Mouse (Mus musculus) midbrain, embryonic 15.5 days (tissue): ENCODE results near the gene Txnrd1. TPM values are rescaled to one million over a fixed set of nuclear protein-coding genes. Genes with fewer than 3 reads are reported as not detected.
A peak's percentile ranks its signal among the peaks of the same experiment; 100 is the strongest.

ENCODE experiments used
- ATAC-seq: fragments of 200-750 bp; cut with Nextera tagmentation; replicated peaks from 2 replicates; pipeline ENCODE4 v1.8.0; 2017; ENCODE audit warnings: moderate TSS enrichment
- H3K27ac ChIP-seq: fragments of 300-500 bp; sonication (generic); 2 replicates; pipeline ENCODE4 v1.5.1; 2015; ENCODE audit warnings: mild to moderate bottlenecking, inconsistent platforms
- H3K27me3 ChIP-seq: fragments of 300-500 bp; sonication (generic); replicated peaks from 2 replicates; pipeline ENCODE4 v1.6.1; 2015; ENCODE audit warnings: inconsistent platforms
- H3K36me3 ChIP-seq: fragments of 300-500 bp; sonication (generic); replicated peaks from 2 replicates; pipeline ENCODE4 v1.6.1; 2015; ENCODE audit warnings: inconsistent platforms
- H3K4me1 ChIP-seq: fragments of 300-500 bp; sonication (generic); 2 replicates; pipeline ENCODE4 v1.6.1; 2015; ENCODE audit warnings: inconsistent platforms
- H3K4me2 ChIP-seq: fragments of 300-500 bp; sonication (generic); 2 replicates; pipeline ENCODE4 v1.6.1; 2015; ENCODE audit warnings: inconsistent platforms, mild to moderate bottlenecking, moderate library complexity
- H3K4me3 ChIP-seq: fragments of 300-500 bp; sonication (generic); 2 replicates; pipeline ENCODE4 v1.5.1; 2015; ENCODE audit warnings: mild to moderate bottlenecking, inconsistent platforms
- H3K9ac ChIP-seq: fragments of 300-500 bp; sonication (generic); 2 replicates; pipeline ENCODE4 v1.6.1; 2015; ENCODE audit warnings: mild to moderate bottlenecking, inconsistent platforms
- H3K9me3 ChIP-seq: fragments of 300-500 bp; sonication (generic); 2 replicates; pipeline ENCODE4 v1.6.1; 2016; ENCODE audit warnings: inconsistent platforms
- WGBS: fragments of 180-500 bp; shearing (Covaris S2); methylation state at CpG from one replicate; pipeline ENCODE4 v1.1.7; 2015; ENCODE audit warnings: mixed read lengths; 5-methylcytosine and 5-hydroxymethylcytosine counted together
- polyA plus RNA-seq: library from polyadenylated mRNA; unstranded; fragments of >200 nt; fragmentation: Nextera tagmentation; extraction: Ambion mirVana; gene quantifications from 2 replicates; pipeline ENCODE4 v1.2.1, GENCODE M21; 2015

Txnrd1 gene
- polyA plus RNA-seq, 1 experiment from 2014 or later, result 113 TPM

- 87% methylated on average over 6 of the region's 6 CpGs for WGBS
- Histone ChIP-seq H3K9ac (no peak overlapping the region), H3K27ac (no peak overlapping the region), H3K4me2 (no peak overlapping the region), H3K4me3 (no peak overlapping the region), H3K27me3 (no peaks in the 10 kb centered on the region), H3K4me1 (0 out of 2 replicates have a peak, but pooled peaks cover 2% of the 10 kb centered on the region), H3K36me3 (no peaks in the 10 kb centered on the region), H3K9me3 (no peaks in the 10 kb centered on the region)
- ATAC-seq, result no peak
Measured at GRCm38 (mm10) chr10:82805111-82805510, 28.6 kb upstream of the Txnrd1 start.

- Histone ChIP-seq H3K4me3 (no peak overlapping the region), H3K27ac (no peak overlapping the region), H3K36me3 (no peaks in the 10 kb centered on the region), H3K4me1 (0 out of 2 replicates have a peak, but pooled peaks cover 2% of the 10 kb centered on the region), H3K27me3 (no peaks in the 10 kb centered on the region), H3K4me2 (no peak overlapping the region), H3K9me3 (no peaks in the 10 kb centered on the region), H3K9ac (no peak overlapping the region)
- ATAC-seq, result no peak
- 84% methylated on average over 8 of the region's 8 CpGs for WGBS
Measured at GRCm38 (mm10) chr10:82806414-82806813, 27.3 kb upstream of the Txnrd1 start.

GRCm38 (mm10) chr10:82807238-82807637, 26.5 kb upstream of the Txnrd1 start:
- H3K9ac ChIP-seq, result no peak overlapping the region
- no peak for ATAC-seq
- no peaks in the 10 kb centered on the region for H3K36me3 ChIP-seq
- H3K27ac ChIP-seq, result no peak overlapping the region
- WGBS, result 77% methylated on average over 7 of the region's 7 CpGs
- H3K9me3 ChIP-seq, result no peaks in the 10 kb centered on the region
- no peak overlapping the region for H3K4me3 ChIP-seq
- H3K27me3 ChIP-seq, result no peaks in the 10 kb centered on the region
- no peak overlapping the region for H3K4me2 ChIP-seq
- 0 out of 2 replicates have a peak, but pooled peaks cover 2% of the 10 kb centered on the region for H3K4me1 ChIP-seq

GRCm38 (mm10) chr10:82808155-82808554, 25.6 kb upstream of the Txnrd1 start:
- WGBS, result 46% methylated on average over 6 of the region's 6 CpGs

GRCm38 (mm10) chr10:82808891-82809290, 24.9 kb upstream of the Txnrd1 start:
- no peaks in the 10 kb centered on the region for H3K36me3 ChIP-seq
- ATAC-seq, result no peak
- H3K9me3 ChIP-seq, result no peaks in the 10 kb centered on the region
- no peak overlapping the region for H3K9ac ChIP-seq
- H3K27me3 ChIP-seq, result no peaks in the 10 kb centered on the region
- no peak overlapping the region for H3K27ac ChIP-seq
- no peak overlapping the region for H3K4me3 ChIP-seq
- WGBS, result 74% methylated on average over 8 of the region's 8 CpGs
- H3K4me2 ChIP-seq, result no peak overlapping the region
- H3K4me1 ChIP-seq, result 0 out of 2 replicates have a peak, but pooled peaks cover 2% of the 10 kb centered on the region

More at GRCm38 (mm10) chr10:82808155-82808554, 25.6 kb upstream of the Txnrd1 start:
- Histone ChIP-seq H3K36me3 (no peaks in the 10 kb centered on the region), H3K4me1 (0 out of 2 replicates have a peak, but pooled peaks cover 2% of the 10 kb centered on the region), H3K4me2 (no peak overlapping the region), H3K27me3 (no peaks in the 10 kb centered on the region), H3K9ac (no peak overlapping the region), H3K4me3 (no peak overlapping the region), H3K27ac (no peak overlapping the region), H3K9me3 (no peaks in the 10 kb centered on the region)
- no peak for ATAC-seq

GRCm38 (mm10) chr10:82809352-82809751, 24.4 kb upstream of the Txnrd1 start:
- no peak overlapping the region for H3K9ac ChIP-seq
- ATAC-seq, result no peak
- no peak overlapping the region for H3K27ac ChIP-seq
- no peaks in the 10 kb centered on the region for H3K36me3 ChIP-seq
- H3K4me1 ChIP-seq, result 0 out of 2 replicates have a peak, but pooled peaks cover 2% of the 10 kb centered on the region
- 5% methylated on average over 3 of the region's 3 CpGs for WGBS
- H3K27me3 ChIP-seq, result no peaks in the 10 kb centered on the region
- H3K4me3 ChIP-seq, result no peak overlapping the region
- H3K9me3 ChIP-seq, result no peaks in the 10 kb centered on the region
- H3K4me2 ChIP-seq, result no peak overlapping the region

GRCm38 (mm10) chr10:82811855-82812431, 21.8 kb upstream of the Txnrd1 start:
- ATAC-seq, result peak; percentile 82
- Histone ChIP-seq H3K4me3 (peak overlapping the region; percentile 50), H3K4me1 (0 out of 2 replicates have a peak, but pooled peaks cover 2% of the 10 kb centered on the region), H3K36me3 (no peaks in the 10 kb centered on the region), H3K27ac (no peak overlapping the region), H3K9me3 (no peaks in the 10 kb centered on the region), H3K4me2 (peak overlapping the region; percentile 58), H3K9ac (peak overlapping the region; percentile 24; the same call in 1 of the 2 replicates), H3K27me3 (no peaks in the 10 kb centered on the region)
- WGBS, result 7% methylated on average over 35 of the region's 52 CpGs

GRCm38 (mm10) chr10:82814096-82814970, 19.4 kb upstream of the Txnrd1 start:
- ATAC-seq, result no peak

GRCm38 (mm10) chr10:82816441-82816840, 17.3 kb upstream of the Txnrd1 start:
- no peak overlapping the region for H3K4me2 ChIP-seq
- H3K27ac ChIP-seq, result no peak overlapping the region
- no peaks in the 10 kb centered on the region for H3K4me1 ChIP-seq
- 83% methylated on average over 9 of the region's 9 CpGs for WGBS
- H3K36me3 ChIP-seq, result no peaks in the 10 kb centered on the region
- H3K9ac ChIP-seq, result no peak overlapping the region
- ATAC-seq, result no peak
- H3K9me3 ChIP-seq, result no peaks in the 10 kb centered on the region
- no peak overlapping the region for H3K4me3 ChIP-seq
- no peaks in the 10 kb centered on the region for H3K27me3 ChIP-seq

More at GRCm38 (mm10) chr10:82814096-82814970, 19.4 kb upstream of the Txnrd1 start:
- 56% methylated on average over 19 of the region's 19 CpGs for WGBS
- H3K9ac ChIP-seq, result no peak overlapping the region
- H3K4me3 ChIP-seq, result no peak overlapping the region
- H3K36me3 ChIP-seq, result no peaks in the 10 kb centered on the region
- H3K9me3 ChIP-seq, result no peaks in the 10 kb centered on the region
- H3K27me3 ChIP-seq, result no peaks in the 10 kb centered on the region
- H3K4me1 ChIP-seq, result 0 out of 2 replicates have a peak, but pooled peaks cover under 1% of the 10 kb centered on the region
- no peak overlapping the region for H3K4me2 ChIP-seq
- H3K27ac ChIP-seq, result no peak overlapping the region

GRCm38 (mm10) chr10:82817514-82817913, 16.2 kb upstream of the Txnrd1 start:
- Histone ChIP-seq H3K9me3 (no peaks in the 10 kb centered on the region), H3K27ac (no peak overlapping the region), H3K36me3 (no peaks in the 10 kb centered on the region), H3K27me3 (no peaks in the 10 kb centered on the region), H3K4me1 (no peaks in the 10 kb centered on the region), H3K9ac (no peak overlapping the region), H3K4me2 (no peak overlapping the region), H3K4me3 (no peak overlapping the region)
- no peak for ATAC-seq
- WGBS, result 65% methylated on average over 3 of the region's 3 CpGs

GRCm38 (mm10) chr10:82817936-82818335, 15.8 kb upstream of the Txnrd1 start:
- Histone ChIP-seq H3K4me1 (no peaks in the 10 kb centered on the region), H3K27me3 (no peaks in the 10 kb centered on the region), H3K36me3 (no peaks in the 10 kb centered on the region), H3K4me3 (no peak overlapping the region), H3K9ac (no peak overlapping the region), H3K9me3 (no peaks in the 10 kb centered on the region), H3K4me2 (no peak overlapping the region), H3K27ac (no peak overlapping the region)
- 73% methylated on average over 9 of the region's 9 CpGs for WGBS
- ATAC-seq, result no peak

GRCm38 (mm10) chr10:82818661-82819060, 15.1 kb upstream of the Txnrd1 start:
- H3K27ac ChIP-seq, result no peak overlapping the region
- ATAC-seq, result no peak
- no peaks in the 10 kb centered on the region for H3K4me1 ChIP-seq
- H3K27me3 ChIP-seq, result no peaks in the 10 kb centered on the region
- H3K4me2 ChIP-seq, result no peak overlapping the region
- H3K9ac ChIP-seq, result no peak overlapping the region
- H3K4me3 ChIP-seq, result no peak overlapping the region
- H3K9me3 ChIP-seq, result no peaks in the 10 kb centered on the region
- WGBS, result 80% methylated on average over 6 of the region's 6 CpGs
- H3K36me3 ChIP-seq, result no peaks in the 10 kb centered on the region
